Mouse (Mus musculus) embryonic facial prominence, embryonic 11.5 days (tissue): ENCODE measurements around the gene Klc4. TPM values are rescaled to one million over a fixed set of nuclear protein-coding genes. Genes with fewer than 3 reads are reported as not detected.
A peak's percentile ranks its signal among the peaks of the same experiment; 100 is the strongest.

Experiments used
- ATAC-seq: fragments of 200-750 bp; cut with Nextera tagmentation; replicated peaks from 2 replicates; pipeline ENCODE4 v1.8.0; 2017; ENCODE audit warnings: low read depth; ENCODE audit not compliant: insufficient number of reproducible peaks, low FRiP score, low TSS enrichment
- DNase-seq: peaks from one replicate; pipeline ENCODE4 v3.0.0-alpha.2; 2015; ENCODE audit warnings: low spot score
- H3K27ac ChIP-seq: fragments of 300-500 bp; sonication (generic); replicated peaks from 2 replicates; pipeline ENCODE4 v1.5.1; 2014; ENCODE audit warnings: mild to moderate bottlenecking, low read depth, low read length, control low read depth
- H3K27me3 ChIP-seq: fragments of 300-500 bp; sonication (generic); 2 replicates; pipeline ENCODE4 v1.6.1; 2014; ENCODE audit warnings: mild to moderate bottlenecking, low read length, moderate library complexity, mixed read lengths; ENCODE audit not compliant: control insufficient read depth, insufficient read depth
- H3K36me3 ChIP-seq: fragments of 300-500 bp; sonication (generic); replicated peaks from 2 replicates; pipeline ENCODE4 v1.6.1; 2014; ENCODE audit warnings: low read depth, mild to moderate bottlenecking, low read length, moderate library complexity, mixed read lengths; ENCODE audit not compliant: control insufficient read depth, insufficient read depth
- H3K4me1 ChIP-seq: fragments of 300-500 bp; sonication (generic); 2 replicates; pipeline ENCODE4 v1.6.1; 2014; ENCODE audit warnings: low read length, mixed read lengths; ENCODE audit not compliant: control insufficient read depth, insufficient read depth
- H3K4me2 ChIP-seq: fragments of 300-500 bp; sonication (generic); 2 replicates; pipeline ENCODE4 v1.6.1; 2014; ENCODE audit warnings: low read depth, mild to moderate bottlenecking, control low read depth, low read length, moderate library complexity
- H3K4me3 ChIP-seq: fragments of 300-500 bp; sonication (generic); 2 replicates; pipeline ENCODE4 v1.5.1; 2014; ENCODE audit warnings: low read depth, low read length, control low read depth
- H3K9ac ChIP-seq: fragments of 300-500 bp; sonication (generic); replicated peaks from 2 replicates; pipeline ENCODE4 v1.6.1; 2014; ENCODE audit warnings: mild to moderate bottlenecking, control low read depth, low read length
- H3K9me3 ChIP-seq: fragments of 300-500 bp; sonication (generic); replicated peaks from 2 replicates; pipeline ENCODE4 v1.6.1; 2016; ENCODE audit warnings: mild to moderate bottlenecking, low read length, inconsistent platforms, mixed read lengths; ENCODE audit not compliant: control insufficient read depth
- WGBS: fragments of 180-500 bp; shearing (Covaris S2); extraction: QIAGEN DNeasy Blood & Tissue Kit; methylation state at CpG from one replicate; pipeline ENCODE4 v1.1.7; 2014; 5-methylcytosine and 5-hydroxymethylcytosine counted together
- polyA plus RNA-seq: library from polyadenylated mRNA; unstranded; fragments of >200 nt; fragmentation: Nextera tagmentation; extraction: Ambion mirVana; gene quantifications from 2 replicates; pipeline ENCODE4 v1.2.1, GENCODE M21; 2014

Klc4 gene
- polyA plus RNA-seq, 1 experiment from 2014 or later, result 17.7 TPM

- peaks cover 13% of the 10 kb centered on the region for H3K4me1 ChIP-seq
- peak overlapping the region; percentile 84 for H3K4me2 ChIP-seq
- H3K36me3 ChIP-seq, result peaks cover 6% of the 10 kb centered on the region
- WGBS, result 39% methylated on average over 15 of the region's 15 CpGs
- no peak for ATAC-seq
- peak; percentile 13 for DNase-seq
- no peaks in the 10 kb centered on the region for H3K9me3 ChIP-seq
- H3K9ac ChIP-seq, result peak overlapping the region; percentile 96
- peak overlapping the region; percentile 68 for H3K4me3 ChIP-seq
- H3K27ac ChIP-seq, result peak overlapping the region; percentile 93
- H3K27me3 ChIP-seq, result no peaks in the 10 kb centered on the region
Measured at GRCm38 (mm10) chr17:46649811-46650210, 4.0 kb upstream of the Klc4 start.

- Histone ChIP-seq H3K27me3 (no peaks in the 10 kb centered on the region), H3K9ac (no peak overlapping the region), H3K4me1 (peaks cover 13% of the 10 kb centered on the region), H3K4me2 (no peak overlapping the region), H3K4me3 (no peak overlapping the region), H3K27ac (no peak overlapping the region), H3K36me3 (peaks cover under 1% of the 10 kb centered on the region; the same call in 1 of the 2 replicates), H3K9me3 (no peaks in the 10 kb centered on the region)
- DNase-seq (no peak), ATAC-seq (no peak)
- 92% methylated on average over 9 of the region's 9 CpGs for WGBS
Measured at GRCm38 (mm10) chr17:46648436-46648835, 2.6 kb upstream of the Klc4 start.

DNA sequence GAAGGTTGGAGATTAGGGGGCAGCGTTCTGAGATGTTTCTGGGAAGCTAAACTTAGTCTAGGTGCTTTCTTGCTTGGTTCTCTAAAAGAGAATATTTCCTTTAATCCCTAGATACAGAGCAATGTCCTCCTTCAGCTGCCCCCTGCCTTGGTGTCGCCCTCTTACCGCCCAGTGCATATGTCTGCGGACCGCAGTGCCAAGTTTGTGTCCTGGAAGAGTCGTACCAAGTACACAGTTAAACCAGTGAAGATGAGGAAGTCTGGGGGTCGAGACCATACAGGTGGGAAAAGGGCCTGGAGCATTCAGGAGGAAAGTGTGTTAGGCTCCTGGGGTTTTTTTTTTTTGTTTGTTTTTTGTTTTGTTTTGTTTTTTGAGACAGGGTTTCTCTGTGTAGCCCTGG lies 1.5 kb upstream of the Klc4 start:
- Histone ChIP-seq H3K27me3 (no peaks in the 10 kb centered on the region), H3K9me3 (no peaks in the 10 kb centered on the region), H3K4me3 (no peak overlapping the region), H3K4me1 (peaks cover 12% of the 10 kb centered on the region), H3K4me2 (no peak overlapping the region), H3K36me3 (no peaks in the 10 kb centered on the region), H3K9ac (no peak overlapping the region), H3K27ac (no peak overlapping the region)
- DNase-seq (no peak), ATAC-seq (no peak)
- 90% methylated on average over 7 of the region's 7 CpGs for WGBS

DNA sequence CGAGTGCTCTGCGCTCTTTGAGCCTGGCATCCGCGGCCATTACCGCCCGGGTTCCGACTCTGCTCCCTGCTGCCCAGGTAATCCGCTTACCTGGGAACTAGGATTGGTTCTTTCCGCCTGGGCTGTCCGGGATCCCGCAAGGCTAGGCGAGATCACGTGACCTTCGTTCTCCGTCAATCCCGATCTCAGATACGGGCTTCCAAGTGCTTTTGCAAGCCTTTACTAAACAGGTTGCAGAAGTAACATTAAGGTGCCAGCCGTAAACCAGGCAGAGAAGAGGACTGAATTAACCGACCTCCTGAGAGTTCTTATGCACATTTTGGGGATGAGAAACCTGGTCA lies 470 bp upstream of the Klc4 start:
- Histone ChIP-seq H3K27ac (no peak overlapping the region; the same call in 1 of the 2 replicates), H3K4me1 (peaks cover 6% of the 10 kb centered on the region), H3K4me3 (peak overlapping the region; percentile 64), H3K4me2 (peak overlapping the region; percentile 75), H3K9me3 (no peaks in the 10 kb centered on the region), H3K27me3 (no peaks in the 10 kb centered on the region), H3K36me3 (no peaks in the 10 kb centered on the region), H3K9ac (peak overlapping the region; percentile 58)
- DNase-seq (no peak), ATAC-seq (no peak)
- WGBS, result 0% methylated on average over 19 of the region's 19 CpGs

GRCm38 (mm10) chr17:46644916-46645475 lies 826 bp downstream of the Klc4 start:
- DNase-seq (no peak), ATAC-seq (no peak)
- 16% methylated on average over 11 of the region's 11 CpGs for WGBS
- no peaks in the 10 kb centered on the region for H3K36me3 ChIP-seq
- peak overlapping the region; percentile 50 for H3K9ac ChIP-seq
- H3K9me3 ChIP-seq, result no peaks in the 10 kb centered on the region
- peak overlapping the region; percentile 93 for H3K4me2 ChIP-seq
- H3K4me1 ChIP-seq, result peaks cover 3% of the 10 kb centered on the region
- peak overlapping the region; percentile 64 for H3K4me3 ChIP-seq
- H3K27ac ChIP-seq, result no peak overlapping the region
- H3K27me3 ChIP-seq, result no peaks in the 10 kb centered on the region

- Histone ChIP-seq H3K4me3 (no peak overlapping the region), H3K27ac (no peak overlapping the region), H3K4me1 (no peaks in the 10 kb centered on the region; the same call in 1 of the 2 replicates), H3K9ac (peak overlapping the region; percentile 50; the same call in 1 of the 2 replicates), H3K36me3 (no peaks in the 10 kb centered on the region), H3K9me3 (no peaks in the 10 kb centered on the region), H3K4me2 (no peak overlapping the region), H3K27me3 (no peaks in the 10 kb centered on the region)
- DNase-seq (no peak), ATAC-seq (no peak)
- WGBS, result 84% methylated on average over 12 of the region's 12 CpGs
Measured at GRCm38 (mm10) chr17:46644152-46644805, 1.5 kb downstream of the Klc4 start.

DNA sequence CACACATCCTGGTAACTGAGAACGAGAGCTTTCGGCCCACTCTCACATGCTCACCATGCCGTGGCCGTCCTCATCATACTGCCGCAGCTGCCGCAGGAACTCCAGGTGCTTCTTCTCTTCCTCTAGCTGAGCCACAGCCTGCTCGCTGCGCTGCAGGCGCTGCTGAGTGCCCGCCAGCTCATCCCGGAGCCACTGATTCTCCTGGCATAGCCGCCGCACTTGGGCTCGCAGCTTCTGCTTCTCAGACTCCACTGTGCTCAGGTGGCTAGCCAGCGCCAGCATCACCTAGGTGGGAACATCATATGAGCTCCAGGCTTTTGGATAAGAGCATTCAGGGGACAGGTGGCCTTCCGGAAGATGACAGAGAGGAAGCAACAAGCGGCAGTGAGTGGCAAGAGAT lies 3.8 kb downstream of the Klc4 start:
- no peaks in the 10 kb centered on the region for H3K9me3 ChIP-seq
- H3K4me3 ChIP-seq, result no peak overlapping the region
- 91% methylated on average over 17 of the region's 17 CpGs for WGBS
- H3K36me3 ChIP-seq, result no peaks in the 10 kb centered on the region
- ATAC-seq (no peak), DNase-seq (no peak)
- H3K27ac ChIP-seq, result no peak overlapping the region
- no peaks in the 10 kb centered on the region; the same call in 1 of the 2 replicates for H3K4me1 ChIP-seq
- H3K9ac ChIP-seq, result no peak overlapping the region
- H3K4me2 ChIP-seq, result no peak overlapping the region
- no peaks in the 10 kb centered on the region for H3K27me3 ChIP-seq

- H3K4me3 ChIP-seq, result no peak overlapping the region
- DNase-seq, result no peak
- H3K36me3 ChIP-seq, result no peaks in the 10 kb centered on the region
- H3K9ac ChIP-seq, result no peak overlapping the region
- H3K9me3 ChIP-seq, result no peaks in the 10 kb centered on the region
- no peak for ATAC-seq
- 84% methylated on average over 9 of the region's 9 CpGs for WGBS
- H3K27ac ChIP-seq, result no peak overlapping the region
- no peaks in the 10 kb centered on the region for H3K27me3 ChIP-seq
- H3K4me2 ChIP-seq, result no peak overlapping the region
- H3K4me1 ChIP-seq, result no peaks in the 10 kb centered on the region; the same call in 1 of the 2 replicates
Measured at GRCm38 (mm10) chr17:46639929-46640328, 5.9 kb downstream of the Klc4 start.
